Mouse (Mus musculus): ENCODE data around the gene Sparc. TPM values are rescaled to one million over a fixed set of nuclear protein-coding genes. Genes with fewer than 3 reads are reported as not detected.

Gene Sparc
- 183 and 211 TPM in 2 replicates for polyA plus RNA-seq (2016; fragmentation: Nextera tagmentation; extraction: Ambion mirVana)

DNA sequence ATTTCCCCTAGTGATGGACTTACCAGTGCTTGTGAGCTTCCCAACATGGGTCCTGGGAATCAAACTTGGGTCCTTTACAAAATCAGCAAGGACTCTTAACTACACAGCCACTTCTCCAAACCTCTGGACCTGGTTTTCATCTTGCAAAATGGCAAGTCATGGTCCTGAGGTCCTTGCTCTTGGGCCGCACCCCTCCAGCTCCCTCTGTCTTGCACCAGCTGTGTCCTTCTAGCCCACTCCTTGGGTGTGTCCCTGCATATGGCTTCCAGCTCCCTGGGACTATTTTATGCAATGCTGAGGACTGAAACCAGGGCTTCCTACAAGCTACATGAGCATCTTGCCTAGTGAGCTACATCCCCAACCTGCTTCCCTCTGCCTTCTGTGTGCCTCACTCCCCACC is at the start of gene Sparc:
Gene Sparc, minus strand, starts transcription at position 206 of the 400 bp plus-strand sequence.
- Histone ChIP-seq H3K4me3 (no peak within 1 kb of the TSS), H3K4me1 (peaks cover 38% of the 10 kb centered on the region), H3K27me3 (ENCODE audit: low read depth, poor library complexity, severe bottlenecking) (no peaks in the 10 kb centered on the region; the same call in 1 of the 2 replicates), H3K9me3 (replicated peaks) (no peaks in the 10 kb centered on the region), H3K27ac (peak within 1 kb of the TSS; percentile 53), H3K36me3 (no peaks in the 10 kb centered on the region)
- 96% methylated on average over 1 of the region's 1 CpGs for WGBS
- DNase-seq (ENCODE audit: low spot score), result no peak

DNA sequence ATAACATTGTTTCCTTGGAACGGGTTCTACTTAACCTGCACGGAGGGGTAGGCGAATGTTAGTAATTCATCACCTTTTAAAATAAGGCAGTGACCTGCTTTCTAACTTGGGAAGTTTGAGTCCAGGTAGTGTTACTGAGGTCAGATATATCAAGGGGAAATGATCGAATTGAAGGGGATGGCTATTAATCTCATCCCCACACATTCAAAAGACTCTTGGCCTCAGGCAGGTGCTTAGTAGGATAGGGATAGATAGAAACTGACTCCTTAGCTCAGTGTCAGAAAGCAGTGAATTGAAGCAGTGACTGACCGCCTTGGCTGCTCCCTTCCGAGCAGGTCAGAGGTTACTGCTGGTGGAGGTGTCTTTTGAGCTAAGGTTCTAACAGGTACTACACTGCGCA is 48.5 kb upstream of the Sparc start:
- no peak for DNase-seq (ENCODE audit: low spot score)
- 92% methylated on average over 7 of the region's 7 CpGs for WGBS

DNA sequence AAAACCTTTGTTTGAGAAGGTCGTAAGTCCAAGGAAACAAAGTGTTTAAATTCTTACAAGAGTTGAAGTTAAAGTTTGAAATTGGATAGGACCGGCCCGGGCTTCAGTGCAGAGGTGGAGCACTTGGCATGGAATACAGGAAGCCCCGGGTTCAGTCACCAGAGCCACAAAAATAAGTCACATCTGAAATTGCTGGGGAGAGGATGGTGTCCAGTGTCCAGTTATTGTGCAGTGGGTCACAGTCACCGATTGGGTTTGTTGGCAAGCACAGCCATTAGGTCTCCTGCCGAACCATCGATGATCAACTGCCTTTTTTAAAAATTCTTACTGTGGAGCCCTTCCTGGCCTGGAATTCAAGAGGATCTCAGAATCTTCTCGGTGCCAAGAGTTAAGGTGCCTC is 47.8 kb upstream of the Sparc start:
- Histone ChIP-seq H3K36me3 (peaks cover 45% of the 10 kb centered on the region), H3K4me3 (peak overlapping the region; percentile 95), H3K27ac (peak overlapping the region; percentile 98; the same call in 1 of the 2 replicates), H3K4me1 (peaks cover 18% of the 10 kb centered on the region), H3K27me3 (ENCODE audit: low read depth, poor library complexity, severe bottlenecking) (no peaks in the 10 kb centered on the region), H3K9me3 (replicated peaks) (no peaks in the 10 kb centered on the region)
- 67% methylated on average over 8 of the region's 8 CpGs for WGBS
- no peak for DNase-seq (ENCODE audit: low spot score)

More for the DNA sequence above, 48.5 kb upstream of the Sparc start:
- H3K4me1 ChIP-seq, result peaks cover 18% of the 10 kb centered on the region
- H3K4me3 ChIP-seq, result peak overlapping the region; percentile 95
- H3K36me3 ChIP-seq, result peaks cover 50% of the 10 kb centered on the region
- H3K9me3 ChIP-seq (replicated peaks), result no peaks in the 10 kb centered on the region
- no peaks in the 10 kb centered on the region for H3K27me3 ChIP-seq (ENCODE audit: low read depth, poor library complexity, severe bottlenecking)
- H3K27ac ChIP-seq, result no peak overlapping the region

DNA sequence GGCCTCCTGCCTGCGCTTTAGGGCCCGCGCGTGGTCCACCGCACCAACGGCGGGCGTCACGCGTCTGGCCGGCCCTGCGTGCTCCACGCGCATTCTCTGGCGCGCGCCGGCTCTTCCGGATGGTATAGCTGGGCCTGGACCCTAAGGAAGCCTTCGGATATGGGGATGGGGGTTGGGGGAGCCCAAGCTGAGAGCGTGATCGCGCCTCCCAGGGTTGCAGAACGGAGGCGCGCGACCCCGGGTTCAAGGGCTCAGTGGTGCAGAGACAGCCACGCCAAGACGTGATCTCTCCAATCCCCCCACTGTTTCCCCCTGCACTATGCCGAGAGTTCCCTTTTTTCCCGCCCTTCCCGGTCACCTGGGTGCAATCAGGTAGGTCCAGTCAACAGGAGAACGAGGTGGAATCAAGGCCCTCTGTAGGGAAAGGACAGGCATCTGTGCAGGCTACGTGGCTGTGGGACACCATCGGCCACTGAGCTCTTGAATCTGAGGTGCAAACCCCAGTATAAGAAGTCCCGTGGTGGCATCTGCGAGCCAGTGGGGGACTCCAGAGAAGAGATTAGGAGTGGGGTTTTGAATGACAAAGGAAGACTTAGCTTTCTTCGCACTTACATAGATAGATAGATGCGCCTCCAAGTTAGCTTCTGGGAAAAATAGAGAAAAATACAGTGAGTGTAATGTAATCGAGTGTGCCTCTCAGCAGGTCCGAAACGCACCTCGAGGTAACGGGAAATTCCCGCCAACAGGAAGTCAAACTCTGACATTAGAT is 47.1 kb upstream of the Sparc start:
- H3K4me1 ChIP-seq, result peaks cover 18% of the 10 kb centered on the region
- DNase-seq (ENCODE audit: low spot score), result peak; percentile 69

DNA sequence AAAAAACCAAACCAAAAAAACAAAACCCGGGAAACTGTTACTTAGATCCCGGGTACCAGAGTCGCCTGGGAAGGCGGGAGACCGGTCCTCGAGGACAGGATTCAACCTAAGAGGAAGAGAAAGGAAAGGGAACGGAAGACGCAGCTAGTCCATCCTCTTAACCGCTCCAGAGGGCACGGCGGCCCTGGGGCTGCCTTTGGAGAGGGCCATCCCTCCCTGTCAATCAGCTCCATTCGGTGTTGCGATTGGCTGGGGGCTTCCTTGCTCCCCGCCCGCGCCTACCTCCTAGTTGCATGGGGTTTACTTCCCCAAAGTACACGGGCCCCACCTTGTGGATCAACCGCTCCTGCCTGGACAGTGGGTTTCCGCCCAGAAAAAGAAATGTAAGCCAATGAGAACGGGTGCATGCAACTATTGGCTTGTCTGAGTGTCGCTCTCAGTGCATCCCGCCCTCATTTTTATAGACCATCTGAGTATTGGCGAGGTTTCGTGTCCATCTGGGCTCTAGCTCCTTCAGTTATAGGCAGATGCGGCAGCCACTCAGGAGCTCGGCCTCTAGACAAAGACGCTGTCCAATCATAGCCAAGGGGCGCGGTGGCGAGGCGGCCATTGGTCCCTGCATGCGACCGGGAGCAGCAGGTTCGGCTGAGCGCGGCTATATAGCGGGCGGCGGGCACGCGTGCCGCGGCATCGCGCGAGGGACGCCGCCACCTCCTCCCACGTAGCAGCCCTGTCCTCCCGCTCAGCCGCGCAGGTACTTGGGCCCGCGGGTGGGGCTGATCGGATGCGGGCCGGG is 46.3 kb upstream of the Sparc start, which contains the start of gene G3bp1:
Gene G3bp1, plus strand, starts transcription at position 638 of the 796 bp plus-strand sequence.
- H3K4me1 ChIP-seq, result peaks cover 18% of the 10 kb centered on the region
- peak; percentile 95 for DNase-seq (ENCODE audit: low spot score)
- peak within 1 kb of the TSS; percentile 98 for H3K27ac ChIP-seq
- H3K27me3 ChIP-seq (ENCODE audit: low read depth, poor library complexity, severe bottlenecking), result no peaks in the 10 kb centered on the region
- H3K9me3 ChIP-seq (replicated peaks), result no peaks in the 10 kb centered on the region
- peak within 1 kb of the TSS; percentile 95 for H3K4me3 ChIP-seq
- under 1% methylated on average over 57 of the region's 57 CpGs for WGBS
- H3K36me3 ChIP-seq, result peaks cover 33% of the 10 kb centered on the region

More for the DNA sequence above, 47.1 kb upstream of the Sparc start:
- 1% methylated on average over 46 of the region's 46 CpGs for WGBS
- Histone ChIP-seq H3K9me3 (replicated peaks) (no peaks in the 10 kb centered on the region), H3K27me3 (ENCODE audit: low read depth, poor library complexity, severe bottlenecking) (no peaks in the 10 kb centered on the region), H3K4me3 (peak overlapping the region; percentile 95), H3K27ac (peak overlapping the region; percentile 98), H3K36me3 (peaks cover 42% of the 10 kb centered on the region)

DNA sequence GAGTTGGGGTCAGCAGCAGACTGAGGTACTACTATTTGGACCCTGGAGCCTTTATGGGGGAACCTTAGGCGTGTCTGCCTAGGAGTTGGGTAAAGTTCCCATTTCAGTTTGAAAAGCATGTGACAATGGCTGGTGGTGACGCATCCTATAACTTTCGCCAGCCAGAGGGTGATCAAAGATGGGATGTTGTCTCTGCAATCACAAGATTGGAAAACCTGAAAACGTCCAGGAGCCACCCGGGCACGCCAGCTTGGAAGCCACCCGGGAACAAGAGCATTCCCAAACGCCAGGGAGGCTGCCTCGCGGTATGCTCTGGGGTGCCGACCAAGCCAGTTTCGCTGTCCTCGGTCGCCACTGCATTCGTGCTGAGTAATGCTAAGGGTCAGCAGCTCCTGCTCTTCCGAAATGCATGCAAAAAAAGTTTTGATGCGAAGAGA is 45.6 kb upstream of the Sparc start:
- Histone ChIP-seq H3K9me3 (replicated peaks) (no peaks in the 10 kb centered on the region), H3K4me3 (peak overlapping the region; percentile 95), H3K27ac (peak overlapping the region; percentile 98), H3K27me3 (ENCODE audit: low read depth, poor library complexity, severe bottlenecking) (no peaks in the 10 kb centered on the region), H3K36me3 (peaks cover 27% of the 10 kb centered on the region), H3K4me1 (peaks cover 18% of the 10 kb centered on the region)
- no peak for DNase-seq (ENCODE audit: low spot score)
- 7% methylated on average over 17 of the region's 17 CpGs for WGBS

DNA sequence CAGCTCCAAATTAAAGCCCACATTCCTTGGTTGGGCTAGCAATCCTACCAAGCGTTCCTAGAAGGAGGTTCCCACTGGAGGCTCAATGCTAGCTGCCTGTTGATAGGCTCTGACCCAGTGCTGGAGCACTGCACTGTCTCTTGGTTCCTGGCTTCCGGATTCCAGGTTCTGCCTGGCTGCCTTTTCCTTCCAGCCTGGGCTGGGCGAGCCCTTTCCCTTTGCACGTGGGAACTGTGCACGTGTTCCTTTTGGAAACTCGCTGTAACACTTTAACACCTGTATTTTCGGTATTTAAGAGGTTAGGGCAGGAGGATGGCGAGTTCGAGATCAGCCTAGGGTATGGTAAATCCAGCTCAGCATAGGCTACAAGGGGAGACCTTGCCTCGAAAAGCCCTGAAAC is 45.0 kb upstream of the Sparc start:
- no peaks in the 10 kb centered on the region for H3K9me3 ChIP-seq (replicated peaks)
- H3K4me3 ChIP-seq, result peak overlapping the region; percentile 95
- no peaks in the 10 kb centered on the region for H3K27me3 ChIP-seq (ENCODE audit: low read depth, poor library complexity, severe bottlenecking)
- WGBS, result 80% methylated on average over 10 of the region's 10 CpGs
- no peak for DNase-seq (ENCODE audit: low spot score)
- H3K4me1 ChIP-seq, result peaks cover 18% of the 10 kb centered on the region
- peak overlapping the region; percentile 98 for H3K27ac ChIP-seq
- H3K36me3 ChIP-seq, result peaks cover 21% of the 10 kb centered on the region

DNA sequence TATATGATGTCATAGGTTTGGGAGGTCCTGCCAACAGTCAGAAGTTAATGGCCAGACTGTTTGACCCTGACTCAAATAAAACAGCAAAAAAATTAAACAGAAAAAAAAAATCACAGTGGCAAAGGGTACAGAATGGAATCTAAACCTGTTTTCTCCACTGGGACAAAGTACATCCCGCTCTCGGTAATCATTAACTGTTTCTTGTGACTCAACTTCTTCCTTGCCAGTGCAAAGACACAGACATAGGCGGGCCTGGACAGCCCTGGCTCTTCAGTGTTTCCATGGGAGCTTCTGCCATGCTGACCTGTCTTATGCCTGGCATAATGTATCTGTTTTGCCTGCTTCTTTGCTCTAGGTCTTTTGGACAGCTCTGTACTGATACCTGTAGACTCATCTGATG is 42.2 kb upstream of the Sparc start:
- no peaks in the 10 kb centered on the region for H3K36me3 ChIP-seq
- peaks cover 21% of the 10 kb centered on the region for H3K4me1 ChIP-seq
- no peak for DNase-seq (ENCODE audit: low spot score)
- H3K4me3 ChIP-seq, result no peak overlapping the region
- no peaks in the 10 kb centered on the region for H3K27me3 ChIP-seq (ENCODE audit: low read depth, poor library complexity, severe bottlenecking)
- no peak overlapping the region for H3K27ac ChIP-seq
- H3K9me3 ChIP-seq (replicated peaks), result no peaks in the 10 kb centered on the region
- whole genome bisulfite sequencing, result 91% methylated on average over 3 of the region's 3 CpGs

DNA sequence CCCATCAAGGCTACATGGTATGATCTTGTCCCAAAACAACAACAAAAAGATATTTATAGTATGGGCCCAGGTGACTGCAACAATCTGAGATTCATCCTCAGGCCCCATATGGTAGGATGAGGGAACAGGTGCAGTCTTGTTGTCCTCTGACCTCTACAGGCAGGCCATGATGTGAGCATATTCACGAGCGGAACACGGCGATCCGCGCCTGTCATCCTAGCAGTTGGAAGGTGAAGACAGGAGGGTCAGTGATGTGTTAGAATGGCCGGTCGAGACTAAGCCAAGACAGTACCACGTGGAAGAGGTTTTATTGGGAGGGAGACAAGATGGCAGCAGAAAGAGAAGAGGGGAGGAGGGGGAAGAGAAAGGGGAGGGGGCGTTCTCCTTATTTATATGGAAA is 41.7 kb upstream of the Sparc start:
- H3K27ac ChIP-seq, result no peak overlapping the region
- no peaks in the 10 kb centered on the region for H3K27me3 ChIP-seq (ENCODE audit: low read depth, poor library complexity, severe bottlenecking)
- no peaks in the 10 kb centered on the region for H3K36me3 ChIP-seq
- no peaks in the 10 kb centered on the region for H3K9me3 ChIP-seq (replicated peaks)
- H3K4me1 ChIP-seq, result peaks cover 26% of the 10 kb centered on the region
- H3K4me3 ChIP-seq, result no peak overlapping the region
- WGBS, result 86% methylated on average over 10 of the region's 10 CpGs
- no peak for DNase-seq (ENCODE audit: low spot score)

DNA sequence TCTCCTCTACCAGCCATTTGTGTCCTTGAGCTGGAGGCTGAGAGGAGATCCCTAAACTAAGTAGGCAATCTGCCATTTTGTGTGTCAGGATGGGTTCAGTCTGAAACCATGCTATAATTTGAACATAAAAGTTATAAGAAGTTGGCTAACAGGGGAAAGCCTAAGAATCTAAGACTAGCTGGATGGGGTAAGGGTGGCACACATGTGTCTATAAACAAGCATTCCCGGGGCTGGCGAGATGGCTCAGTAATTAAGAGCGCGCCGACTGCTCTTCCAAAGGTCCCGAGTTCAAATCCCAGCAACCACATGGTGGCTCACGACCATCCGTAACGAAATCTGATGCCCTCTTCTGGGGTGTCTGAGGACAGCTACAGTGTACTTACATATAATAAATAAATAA is 39.2 kb upstream of the Sparc start:
- no peak for DNase-seq (ENCODE audit: low spot score)

DNA sequence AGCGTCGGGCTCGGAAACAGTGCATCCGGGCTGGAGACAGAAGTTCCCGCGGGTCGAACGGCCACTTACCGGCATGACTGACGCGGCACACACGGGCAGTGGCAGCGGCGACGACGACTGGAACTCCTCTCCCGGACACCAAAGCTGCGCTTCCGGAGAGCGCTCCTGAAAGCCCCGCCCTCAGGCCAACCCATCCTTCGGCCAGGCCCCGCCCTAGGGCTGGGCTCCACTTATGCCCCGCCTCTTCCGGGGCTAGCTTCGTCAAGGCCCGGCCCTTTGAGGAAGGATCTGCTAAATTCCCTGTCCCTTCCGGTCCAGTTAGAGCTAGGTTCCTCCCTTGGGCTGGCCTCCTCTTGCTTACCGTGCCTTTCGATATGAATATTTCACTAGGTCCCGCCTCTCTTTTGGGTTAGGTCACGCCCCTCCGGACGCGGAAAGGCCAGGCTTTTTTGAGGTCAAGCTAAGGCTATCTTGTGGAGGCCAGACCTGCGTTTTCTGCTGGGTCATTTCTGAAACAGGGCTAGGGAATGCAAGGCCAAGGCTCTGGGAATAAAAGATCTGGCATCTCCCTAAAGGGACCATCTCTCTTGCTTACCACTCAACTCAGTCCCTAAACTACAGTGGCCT is 38.1 kb upstream of the Sparc start, which contains the start of gene Atox1:
Gene Atox1, minus strand, starts transcription at position 221 of the 627 bp plus-strand sequence.
- H3K27ac ChIP-seq, result peak within 1 kb of the TSS; percentile 76
- H3K9me3 ChIP-seq (replicated peaks), result no peaks in the 10 kb centered on the region
- H3K27me3 ChIP-seq (ENCODE audit: low read depth, poor library complexity, severe bottlenecking), result no peaks in the 10 kb centered on the region
- WGBS, result under 1% methylated on average over 36 of the region's 36 CpGs
- H3K4me3 ChIP-seq, result peak within 1 kb of the TSS; percentile 76
- H3K4me1 ChIP-seq, result peaks cover 21% of the 10 kb centered on the region
- 0 out of 2 replicates have a peak, but pooled peaks cover 5% of the 10 kb centered on the region for H3K36me3 ChIP-seq
- DNase-seq (ENCODE audit: low spot score), result peak; percentile 93

More for the DNA sequence above, 39.2 kb upstream of the Sparc start:
- H3K4me1 ChIP-seq, result peaks cover 21% of the 10 kb centered on the region
- no peak overlapping the region for H3K27ac ChIP-seq
- no peaks in the 10 kb centered on the region for H3K9me3 ChIP-seq (replicated peaks)
- 93% methylated on average over 9 of the region's 9 CpGs for WGBS
- H3K4me3 ChIP-seq, result no peak overlapping the region
- H3K27me3 ChIP-seq (ENCODE audit: low read depth, poor library complexity, severe bottlenecking), result no peaks in the 10 kb centered on the region
- H3K36me3 ChIP-seq, result 0 out of 2 replicates have a peak, but pooled peaks cover 5% of the 10 kb centered on the region

DNA sequence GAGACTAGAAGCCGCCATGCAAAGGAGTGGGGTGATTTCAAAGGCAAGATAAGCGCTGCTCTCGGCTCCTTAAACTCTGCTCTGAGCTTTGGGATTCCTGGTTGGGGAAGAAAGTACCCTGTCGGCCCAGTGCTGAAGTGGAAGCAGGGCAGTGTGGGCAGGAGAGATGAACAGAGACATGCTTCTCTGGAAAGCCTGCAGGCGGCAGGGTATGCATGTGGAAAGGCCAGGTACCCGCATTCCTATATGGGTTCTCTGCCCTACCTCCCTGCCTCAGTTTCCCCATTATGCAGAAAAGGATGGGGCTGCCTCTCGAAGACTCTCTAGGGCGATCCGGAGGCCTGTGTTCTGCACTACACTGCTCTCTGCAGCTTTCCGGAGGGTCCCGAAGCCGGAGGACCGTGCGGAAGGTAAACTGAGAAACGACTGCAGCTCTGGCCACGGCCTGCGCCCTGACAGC is 37.6 kb upstream of the Sparc start:
- Histone ChIP-seq H3K27me3 (ENCODE audit: low read depth, poor library complexity, severe bottlenecking) (no peaks in the 10 kb centered on the region), H3K27ac (peak overlapping the region; percentile 76), H3K4me1 (peaks cover 21% of the 10 kb centered on the region), H3K4me3 (peak overlapping the region; percentile 76), H3K36me3 (0 out of 2 replicates have a peak, but pooled peaks cover 5% of the 10 kb centered on the region), H3K9me3 (replicated peaks) (no peaks in the 10 kb centered on the region)
- no peak for DNase-seq (ENCODE audit: low spot score)
- 1% methylated on average over 17 of the region's 17 CpGs for WGBS

Data from limb, embryonic 10.5 days (tissue).